Mouse (Mus musculus) left cerebral cortex, adult 8-10 months (tissue): ENCODE data around the gene Ucp2. TPM values are rescaled to one million over a fixed set of nuclear protein-coding genes. Genes with fewer than 3 reads are reported as not detected.
A peak's percentile ranks its signal among the peaks of the same experiment; 100 is the strongest.

Experiments used
- DNase-seq, 2 experiments: peaks; one replicate each; pipeline ENCODE4 v3.0.0; 2022; ENCODE audit warnings: low spot score in 2 of 2
- total RNA-seq, 4 experiments: library from RNA; stranded (reverse); gene quantifications; 2 replicates each; pipeline ENCODE4 v1.2.4; 2022

The Ucp2 gene
- total RNA-seq, 4 experiments from 2014 or later: 63.3 to 124 (median 79.8) TPM

GRCm38 (mm10) chr7:100550338-100551007, 57.3 kb downstream of the Ucp2 start:
- peak in 1 of 2 experiments; percentile 57 for DNase-seq

Other genes with a start within 250 kb of the Ucp2 start
- gene P4ha3, start 207.8 kb upstream of the Ucp2 start, total RNA-seq: 1 to 10 TPM; 4.4 to 8.6 (median 6.8) TPM
- 10 to 100 TPM; 19.9 to 27.9 (median 25.3) TPM for gene C2cd3, start 121.1 kb upstream of the Ucp2 start, total RNA-seq
- gene Ppme1, start 121.0 kb upstream of the Ucp2 start, total RNA-seq: 100 to 1,000 TPM; 187 to 234 (median 214) TPM
- 1 to 10 TPM; 2.8 to 5.7 (median 3.3) TPM for gene Ucp3, start 20.3 kb upstream of the Ucp2 start, total RNA-seq
- 1 to 10 TPM in 1 of 4 experiments, under 1 TPM in 3; 0.48 to 1.1 (median 0.79) TPM for gene Dnajb13, start 21.6 kb downstream of the Ucp2 start, total RNA-seq
- 10 to 100 TPM in 1 of 4 experiments, 1 to 10 TPM in 3; 8.2 to 10.3 (median 9.5) TPM for gene Coa4, start 43.7 kb downstream of the Ucp2 start, total RNA-seq
- gene Rab6a, start 114.1 kb downstream of the Ucp2 start, total RNA-seq: 100 to 1,000 TPM; 362 to 393 (median 380) TPM
- gene Mrpl48, start 115.0 kb downstream of the Ucp2 start, total RNA-seq: 10 to 100 TPM; 70.6 to 83.2 (median 77.7) TPM
- 100 to 1,000 TPM; 265 to 312 (median 276) TPM for gene Plekhb1, start 169.1 kb downstream of the Ucp2 start, total RNA-seq
- gene Fam168a, start 213.3 kb downstream of the Ucp2 start, total RNA-seq: 100 to 1,000 TPM; 212 to 237 (median 224) TPM